Mouse (Mus musculus) cerebellum, adult 2 months (tissue): ENCODE data around the gene Krt222. TPM values are rescaled to one million over a fixed set of nuclear protein-coding genes. Genes with fewer than 3 reads are reported as not detected.

ENCODE experiments used
- DNase-seq, 2 experiments: peaks; one replicate each; pipeline ENCODE4 v3.0.0; 2021
- H3K27ac ChIP-seq: fragments of 200-500 bp; 2 replicates; pipeline ENCODE4 v1.5.1; 2012; ENCODE audit warnings: low read length, control low read depth, inconsistent platforms; ENCODE audit not compliant: insufficient read depth
- H3K27me3 ChIP-seq: fragments of 200-500 bp; 2 replicates; pipeline ENCODE4 v1.6.1; 2012; ENCODE audit warnings: inconsistent platforms, mild to moderate bottlenecking, low read length, moderate library complexity; ENCODE audit not compliant: control insufficient read depth, insufficient read depth
- H3K4me1 ChIP-seq: fragments of 200-500 bp; 2 replicates; pipeline ENCODE4 v1.6.1; 2011; ENCODE audit warnings: low read length; ENCODE audit not compliant: control insufficient read depth, insufficient read depth
- H3K4me3 ChIP-seq: fragments of 200-500 bp; replicated peaks from 2 replicates; pipeline ENCODE3; 2011; ENCODE audit warnings: mild to moderate bottlenecking, low read depth, low read length, control low read depth; ENCODE audit not compliant: insufficient read depth
- CTCF ChIP-seq: fragments of 200-500 bp; IDR thresholded peaks from 2 replicates; pipeline ENCODE4 v1.5.1; 2011; ENCODE audit warnings: low read depth, mild to moderate bottlenecking, control low read depth, low read length, moderate library complexity, borderline replicate concordance; ENCODE audit not compliant: insufficient read depth
- POLR2A ChIP-seq: fragments of 200-500 bp; IDR thresholded peaks from 2 replicates; pipeline ENCODE4 v1.6.1; 2011; ENCODE audit warnings: low read length, control low read depth, borderline replicate concordance; ENCODE audit not compliant: insufficient read depth
- WGBS: fragments of 180-500 bp; shearing (Covaris S2); methylation state at CpG from one replicate; pipeline ENCODE4 v1.1.7; 2018; 5-methylcytosine and 5-hydroxymethylcytosine counted together
- polyA plus RNA-seq: library from polyadenylated mRNA; depleted of rRNA; stranded (reverse); fragments of >200 nt; gene quantifications from 2 replicates; pipeline ENCODE4 v1.2.3, GENCODE M21; 2012; rRNA removed

Krt222 gene
- polyA plus RNA-seq, 1 experiment: 39.9 TPM

- no peaks in the 10 kb centered on the region for H3K4me1 ChIP-seq
- TF ChIP-seq CTCF: no peak
- TF ChIP-seq POLR2A: no peak
- WGBS: 77% methylated on average over 2 of the region's 2 CpGs
- no peaks in the 10 kb centered on the region for H3K27me3 ChIP-seq
- DNase-seq: no peak
- H3K4me3 ChIP-seq: no peak overlapping the region
- no peak overlapping the region for H3K27ac ChIP-seq
Measured at GRCm38 (mm10) chr11:99186836-99187235, 57.0 kb downstream of the Krt222 start.

Other genes with a start within 250 kb of the Krt222 start
- gene Top2a, start 219.9 kb downstream of the Krt222 start, polyA plus RNA-seq: 0.11 and 0.25 TPM in 2 replicates
- 26.2 and 28.6 TPM in 2 replicates for gene Igfbp4, start 202.8 kb downstream of the Krt222 start, polyA plus RNA-seq
- 0.18 and 0.25 TPM in 2 replicates for gene Tns4, start 154.8 kb downstream of the Krt222 start, polyA plus RNA-seq
- 0.11 and 0.30 TPM in 2 replicates for gene Ccr7, start 89.0 kb downstream of the Krt222 start, polyA plus RNA-seq
- gene Smarce1, start 13.1 kb downstream of the Krt222 start, polyA plus RNA-seq: 63.3 and 67.1 TPM in 2 replicates
- gene Krt24, start 41.2 kb upstream of the Krt222 start, polyA plus RNA-seq: 0.44 and 0.65 TPM in 2 replicates
- 7.0 and 7.2 TPM in 2 replicates for gene Krt25, start 78.9 kb upstream of the Krt222 start, polyA plus RNA-seq
- gene Krt26, start 93.9 kb upstream of the Krt222 start, polyA plus RNA-seq: 0.14 and 0.15 TPM in 2 replicates
- not detected in 2 replicates for gene Krt27, start 107.0 kb upstream of the Krt222 start, polyA plus RNA-seq
- gene Krt28, start 130.8 kb upstream of the Krt222 start, polyA plus RNA-seq: 2.5 and 2.6 TPM in 2 replicates
- gene Krt10, start 145.3 kb upstream of the Krt222 start, polyA plus RNA-seq: 11.9 and 12.6 TPM in 2 replicates
- 0.11 TPM in 1 of 2 replicates, not detected in the other for gene Krt12, start 178.2 kb upstream of the Krt222 start, polyA plus RNA-seq
- gene Krt20, start 194.1 kb upstream of the Krt222 start, polyA plus RNA-seq: not detected in 2 replicates
- 0.06 and 0.08 TPM in 2 replicates for gene Krt23, start 249.1 kb upstream of the Krt222 start, polyA plus RNA-seq